Mouse (Mus musculus) CD4-positive, CD25-positive, alpha-beta regulatory T cell, adult 4 months (primary cell): Measurements from ENCODE around the gene Slc25a22. TPM values are rescaled to one million over a fixed set of nuclear protein-coding genes. Genes with fewer than 3 reads are reported as not detected.
"Not testable (repeated sequence)": the region's sequence is repeated elsewhere in the genome, so short reads cannot be mapped to it uniquely, and the experiment has no call there.

Source experiments
- ATAC-seq: one replicate; pipeline ENCODE4 v1.8.0; 2017
- polyA plus RNA-seq, 2 experiments: library from polyadenylated mRNA; unstranded; fragments of 100-300 nt; shearing (Covaris generic); gene quantifications; one replicate each; pipeline ENCODE4 v1.2.1; 2017

Gene Slc25a22
- polyA plus RNA-seq, 2 experiments from 2014 or later = 41.4 to 60.0 TPM

DNA sequence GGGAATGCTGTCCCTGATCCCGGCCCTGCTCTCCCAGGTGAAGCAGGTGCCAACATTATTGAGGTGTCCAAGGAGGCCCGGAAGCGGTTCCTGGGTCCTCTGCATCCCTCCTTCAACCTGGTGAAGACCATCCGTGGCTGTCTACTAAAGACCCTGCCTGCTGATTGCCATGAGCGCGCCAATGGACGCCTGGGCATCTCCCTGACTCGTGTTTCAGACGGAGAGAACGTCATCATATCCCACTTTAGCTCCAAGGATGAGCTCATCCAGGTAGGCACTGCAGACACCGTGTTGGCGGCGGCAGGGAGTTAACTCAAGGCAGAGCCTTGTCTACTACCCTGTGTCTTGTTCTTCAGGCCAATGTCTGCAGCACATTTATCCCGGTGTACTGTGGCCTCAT, 19.5 kb upstream of the Slc25a22 start:
- ATAC-seq = no peak

DNA sequence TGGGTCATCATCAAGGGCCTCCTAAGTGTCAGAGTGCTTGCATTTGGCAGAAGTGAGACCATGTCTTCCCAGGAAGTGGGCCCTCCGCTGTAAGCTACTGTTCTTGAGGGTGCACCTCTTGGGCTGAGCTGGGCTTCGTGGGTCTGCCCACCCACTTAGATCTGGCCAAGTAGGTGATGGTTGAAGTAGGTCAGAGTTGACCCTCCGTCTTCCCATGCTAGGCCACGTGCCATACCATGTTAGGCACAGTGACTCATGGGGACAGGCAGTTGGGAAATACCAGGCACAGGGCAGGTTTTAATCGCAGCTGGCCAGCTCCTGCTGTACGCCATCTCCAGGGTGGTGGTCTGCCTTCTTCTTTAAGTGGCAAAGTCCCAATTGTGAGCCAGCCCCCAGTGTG, 19.0 kb upstream of the Slc25a22 start:
- ATAC-seq = no peak

DNA sequence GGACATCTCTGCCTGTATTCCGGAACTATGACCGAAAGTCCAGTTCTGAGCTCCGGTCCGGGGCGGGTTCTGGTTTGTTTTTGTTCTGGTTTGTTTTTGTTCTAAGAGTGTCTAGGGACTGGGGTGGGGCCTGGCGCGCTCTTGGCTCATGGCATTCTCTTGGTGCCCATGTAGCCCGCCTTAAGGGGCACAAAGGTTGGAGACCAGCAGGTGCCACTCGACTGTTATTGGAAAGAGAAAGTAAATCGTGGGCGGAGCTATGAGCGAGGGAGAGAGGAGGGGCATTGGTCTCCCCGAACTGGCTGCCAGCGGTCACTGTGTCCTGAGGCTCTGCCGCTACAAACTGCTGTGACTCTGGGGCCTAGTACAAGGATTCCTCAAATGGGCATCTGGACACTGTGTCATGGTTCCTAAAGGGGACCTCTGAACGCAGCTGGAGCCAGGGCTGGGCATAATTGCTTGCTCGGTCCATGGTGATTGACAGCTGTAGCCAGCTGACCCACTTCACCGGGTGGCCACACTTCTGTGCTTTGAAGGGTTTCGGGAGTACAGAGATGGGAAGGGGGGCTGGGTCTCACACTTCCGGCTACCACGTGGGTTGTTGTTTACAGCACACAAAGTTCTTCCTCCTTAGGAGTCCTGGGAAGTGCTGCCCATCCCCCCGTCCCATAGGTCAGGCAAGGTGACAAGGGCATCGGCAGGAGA, 18.1 kb upstream of the Slc25a22 start:
- peak; percentile 40 for ATAC-seq

DNA sequence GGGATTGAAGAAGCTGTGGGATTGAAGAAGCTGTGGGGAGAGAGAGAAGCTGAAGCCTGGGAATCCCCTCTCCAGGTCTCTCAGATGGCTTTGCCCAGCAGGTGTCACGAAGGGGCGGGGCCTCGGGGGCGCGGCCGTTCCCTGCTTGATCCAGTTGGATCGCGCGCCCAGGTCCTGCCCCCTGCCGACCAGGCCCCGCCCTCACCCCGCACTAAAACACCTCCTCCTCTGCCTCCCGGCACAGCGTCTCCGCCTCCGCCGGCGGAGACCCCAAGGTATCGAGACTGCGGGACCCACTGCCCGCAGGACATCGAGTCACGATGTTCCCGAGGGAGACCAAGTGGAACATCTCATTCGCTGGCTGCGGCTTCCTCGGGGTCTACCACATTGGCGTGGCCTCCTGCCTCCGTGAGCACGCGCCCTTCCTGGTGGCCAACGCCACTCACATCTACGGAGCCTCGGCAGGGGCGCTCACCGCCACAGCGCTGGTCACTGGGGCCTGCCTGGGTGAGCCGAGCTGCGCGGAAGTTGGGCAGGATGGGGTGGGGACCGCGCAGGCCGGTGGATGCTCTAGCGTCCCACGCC, 17.4 kb upstream of the Slc25a22 start, which contains the start of gene Pnpla2:
Gene Pnpla2 (plus strand): TSS at position 232 of the 585 bp plus-strand sequence.
- peak; percentile 87 for ATAC-seq

DNA sequence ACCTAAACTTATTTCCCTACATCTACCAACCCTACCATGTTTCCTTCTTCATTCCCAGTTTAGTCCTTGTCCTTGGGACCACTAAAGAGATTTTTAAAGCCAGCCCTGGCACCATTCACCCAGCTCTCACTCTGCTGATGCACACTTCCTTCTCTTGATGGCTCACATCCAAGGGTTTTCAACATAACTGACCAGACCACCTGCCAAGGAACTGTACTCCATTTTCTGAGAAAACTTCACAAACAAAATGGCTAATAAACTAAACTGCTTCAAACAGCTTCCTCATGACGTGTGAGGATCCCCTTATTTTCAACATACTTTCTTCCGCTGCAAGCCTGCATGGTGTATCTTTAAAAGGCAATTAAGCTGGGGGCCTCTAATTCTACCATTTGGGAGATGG, 15.9 kb upstream of the Slc25a22 start:
- no peak for ATAC-seq

DNA sequence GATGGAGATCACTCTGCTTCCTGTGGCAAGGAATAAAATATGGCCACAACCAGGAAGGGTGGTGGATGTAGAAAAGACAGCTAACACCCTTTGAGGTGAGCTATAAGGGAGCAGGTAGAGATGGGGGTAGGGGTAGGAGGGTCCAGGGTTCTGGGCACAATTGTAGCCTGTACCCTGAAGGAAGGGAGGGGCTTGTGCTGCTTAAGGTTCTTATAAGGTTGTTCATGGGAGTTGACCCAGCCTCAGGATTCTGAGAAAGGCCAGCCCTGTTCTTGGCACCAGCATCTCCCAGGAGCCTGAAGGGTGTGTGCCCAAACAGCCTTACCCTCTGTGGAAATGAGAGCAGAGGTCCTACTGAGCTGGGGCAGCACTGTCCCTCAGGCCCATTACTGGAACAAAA, 14.2 kb upstream of the Slc25a22 start:
- no peak for ATAC-seq

DNA sequence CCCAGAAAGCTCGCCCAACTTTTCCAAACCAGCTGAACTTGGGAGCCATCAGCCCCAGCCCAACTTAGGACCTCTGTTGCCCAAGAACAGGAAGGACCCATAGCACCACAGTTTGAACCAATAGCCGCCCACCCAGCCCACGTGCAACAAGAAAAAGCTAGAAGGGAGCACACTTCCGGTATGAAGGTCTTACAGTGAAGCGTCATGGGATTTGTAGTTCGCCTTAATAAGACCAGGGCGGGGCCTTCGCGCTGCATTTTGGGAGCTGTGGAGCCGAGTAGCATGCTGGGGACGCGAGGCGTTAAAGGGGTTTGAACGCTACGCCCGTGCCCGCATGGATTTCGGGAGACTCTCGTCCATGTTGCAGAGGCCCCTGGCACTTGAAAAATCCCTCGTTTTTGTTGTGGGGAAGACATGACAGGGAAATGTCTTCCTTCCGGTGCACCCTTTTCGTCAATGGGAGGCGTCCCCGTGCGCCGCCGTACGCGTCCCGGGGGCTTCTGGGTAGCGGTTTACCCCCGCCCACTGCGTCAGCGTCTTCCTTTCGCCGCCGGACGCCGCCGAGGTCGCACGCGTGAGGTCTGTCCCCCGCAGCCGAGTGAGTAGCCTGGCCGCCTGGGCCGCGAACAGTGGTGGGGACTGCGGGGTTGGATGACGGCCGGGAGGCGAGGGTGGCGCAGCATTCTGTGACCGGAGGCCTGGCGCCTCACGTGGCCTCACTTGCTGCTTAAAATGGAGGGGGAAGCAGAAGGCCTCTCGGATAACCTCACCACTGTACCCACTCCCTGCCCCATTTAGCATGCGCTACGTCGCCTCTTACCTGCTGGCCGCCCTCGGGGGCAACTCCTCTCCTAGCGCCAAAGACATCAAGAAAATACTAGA, 9.7 kb upstream of the Slc25a22 start, which contains the start of gene Rplp2:
Gene Rplp2 (plus strand): TSS at position 261 of the 882 bp plus-strand sequence.
- ATAC-seq = peak; percentile 89

DNA sequence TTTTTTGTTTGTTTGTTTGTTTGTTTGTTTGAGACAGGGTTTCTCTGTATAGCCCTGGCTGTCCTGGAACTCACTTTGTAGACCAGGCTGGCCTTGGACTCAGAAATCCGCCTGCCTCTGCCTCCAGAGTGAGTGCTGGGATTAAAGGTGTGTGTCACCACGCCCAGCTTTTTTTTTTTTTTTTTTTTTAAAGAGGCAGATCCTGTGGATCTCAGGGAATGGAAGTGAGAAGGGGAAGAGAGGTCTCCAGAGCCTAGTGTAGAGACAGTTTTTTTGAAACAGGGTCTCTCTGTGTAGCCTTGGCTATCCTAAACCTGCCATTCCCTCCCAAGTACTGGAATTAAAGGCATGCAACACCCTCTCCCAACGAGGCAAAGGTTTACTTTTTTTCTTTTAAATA, 8.7 kb upstream of the Slc25a22 start:
- ATAC-seq = not testable (repeated sequence)

DNA sequence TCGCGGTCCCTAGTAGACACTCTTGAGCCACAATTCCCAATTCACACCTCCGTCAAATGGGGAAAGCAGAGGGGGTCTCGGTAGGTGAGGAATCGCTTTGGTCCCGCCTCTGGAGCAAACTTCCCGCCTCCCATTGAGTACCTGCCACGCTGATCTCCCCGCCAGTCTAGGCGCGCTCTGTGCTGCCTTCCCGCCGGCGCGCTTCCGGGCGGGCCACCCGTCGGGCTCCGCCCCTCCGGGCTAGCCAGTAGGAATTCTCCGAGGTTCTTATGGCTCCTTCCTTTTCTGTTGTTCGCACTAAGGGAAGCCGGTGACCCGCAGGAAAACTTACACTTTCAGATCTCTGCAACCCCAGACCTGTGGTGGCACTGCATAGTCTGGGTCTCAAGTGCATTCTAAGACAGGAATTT, 6.1 kb upstream of the Slc25a22 start, which contains the start of gene Pidd1:
Gene Pidd1 (minus strand): TSS at position 198 of the 410 bp plus-strand sequence.
- peak; percentile 47 for ATAC-seq

DNA sequence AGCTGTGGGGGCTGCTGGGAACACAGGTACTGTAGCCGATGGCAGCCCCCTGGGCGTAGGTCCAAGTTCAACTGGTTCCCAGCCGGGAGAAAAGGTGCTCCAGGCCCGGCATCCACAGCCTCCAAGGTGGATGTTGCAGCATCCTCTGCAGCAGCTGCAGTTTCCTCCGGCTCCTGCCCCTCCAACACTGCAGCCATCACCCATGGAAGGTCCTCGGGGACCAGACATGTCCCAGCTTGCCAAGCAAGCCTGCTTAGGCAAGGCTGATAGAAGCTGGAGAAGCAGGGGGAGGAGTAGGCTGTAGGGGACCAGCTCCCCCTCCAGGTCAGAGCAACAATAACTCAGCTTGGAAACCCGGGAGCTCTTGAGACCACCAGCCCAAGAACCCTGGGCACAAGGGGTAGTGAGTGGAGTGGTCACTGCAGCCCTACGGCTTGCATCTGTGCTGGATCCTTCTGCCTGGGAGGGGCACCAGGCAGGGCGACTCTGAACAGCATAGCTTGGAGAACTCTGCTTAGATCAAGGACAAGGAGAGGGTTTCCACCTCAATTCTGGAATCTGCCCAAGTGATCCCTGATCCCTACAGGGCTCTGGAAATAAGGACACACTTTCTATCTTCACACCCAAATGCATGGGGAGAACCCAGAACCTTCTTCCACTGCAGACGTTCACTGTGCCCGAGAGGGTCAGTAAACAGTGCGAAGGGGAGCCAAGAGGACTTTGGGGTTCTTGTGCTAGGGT, 5.6 kb upstream of the Slc25a22 start:
- no peak for ATAC-seq

DNA sequence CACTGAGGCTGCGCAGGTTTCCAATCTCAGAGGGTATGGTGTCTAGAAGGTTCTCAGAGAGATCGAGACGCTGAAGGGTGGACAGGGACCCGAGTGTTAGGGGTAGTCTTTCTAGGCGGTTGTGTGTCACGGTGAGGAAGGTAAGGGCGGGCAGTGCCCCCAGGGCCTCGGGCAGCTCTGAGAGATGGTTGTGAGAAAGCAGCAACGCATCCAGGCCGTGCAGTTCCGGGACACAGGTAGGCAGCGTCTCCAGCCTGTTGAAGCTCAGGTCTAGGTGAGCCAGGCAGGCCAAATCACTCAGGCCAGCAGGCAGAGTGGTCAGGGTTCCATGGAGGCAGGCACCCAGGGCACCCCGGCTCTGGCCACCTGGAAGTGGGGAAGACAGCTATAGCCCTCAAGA, 4.5 kb upstream of the Slc25a22 start:
- ATAC-seq = no peak

DNA sequence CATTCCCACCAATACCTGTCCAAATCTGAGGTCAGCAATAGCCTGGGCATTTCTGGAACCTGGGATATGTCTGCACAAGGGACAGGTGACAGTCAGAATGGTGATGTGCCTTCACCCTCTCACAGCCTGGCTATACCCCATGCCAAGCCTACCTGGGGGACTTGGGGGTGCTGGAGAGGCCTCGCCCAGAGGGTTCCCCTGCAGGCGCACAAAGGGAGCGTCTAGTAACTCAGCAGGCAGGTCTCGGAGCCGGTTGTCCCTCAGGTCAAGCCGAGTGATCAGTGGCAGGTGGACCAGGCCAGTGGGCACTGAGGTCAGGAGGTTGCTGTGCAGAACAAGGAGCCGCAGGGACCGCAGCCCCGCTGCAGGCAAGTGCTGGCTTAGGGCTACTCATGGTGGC, 3.8 kb upstream of the Slc25a22 start:
- ATAC-seq = no peak

DNA sequence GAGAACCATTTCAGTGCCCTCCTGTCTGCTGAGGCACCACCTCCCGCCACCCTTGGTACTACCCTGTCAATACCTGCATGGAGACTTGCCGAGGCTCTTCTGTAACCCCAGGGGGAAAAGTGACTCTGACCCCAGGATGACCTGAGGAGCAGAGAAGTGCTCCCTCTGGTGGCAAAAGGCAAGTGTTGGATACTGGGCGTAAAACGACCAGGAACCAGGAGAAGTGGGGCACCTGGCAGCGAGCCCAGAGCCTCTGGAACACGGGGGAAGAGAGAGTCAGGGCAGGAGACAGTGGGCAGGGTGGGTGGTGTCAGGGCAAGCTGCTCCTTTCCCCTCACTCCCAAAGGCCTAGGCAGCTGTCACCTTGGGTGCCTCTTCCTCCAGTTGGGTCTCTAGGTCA, 2.9 kb upstream of the Slc25a22 start:
- ATAC-seq = no peak

DNA sequence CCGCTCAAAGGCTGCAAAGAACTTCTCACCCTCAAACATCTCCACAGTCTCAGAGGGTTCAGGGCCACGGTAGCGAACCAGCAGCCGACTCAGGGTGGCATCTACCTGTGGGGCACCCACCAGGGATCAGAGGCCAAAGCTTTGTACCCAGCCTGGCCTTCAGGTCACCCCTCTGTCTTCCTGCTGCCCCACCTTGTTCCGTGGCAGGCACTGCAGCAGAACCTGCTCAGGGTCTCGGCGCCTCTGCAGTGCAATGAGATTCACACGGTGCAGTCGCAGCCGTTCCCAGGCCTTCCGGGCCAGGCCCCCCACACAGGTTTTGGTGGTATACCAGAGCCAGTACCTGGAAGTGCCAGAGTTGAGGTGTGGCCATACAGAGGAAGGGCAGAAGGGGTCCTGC, 2.1 kb upstream of the Slc25a22 start:
- no peak for ATAC-seq

DNA sequence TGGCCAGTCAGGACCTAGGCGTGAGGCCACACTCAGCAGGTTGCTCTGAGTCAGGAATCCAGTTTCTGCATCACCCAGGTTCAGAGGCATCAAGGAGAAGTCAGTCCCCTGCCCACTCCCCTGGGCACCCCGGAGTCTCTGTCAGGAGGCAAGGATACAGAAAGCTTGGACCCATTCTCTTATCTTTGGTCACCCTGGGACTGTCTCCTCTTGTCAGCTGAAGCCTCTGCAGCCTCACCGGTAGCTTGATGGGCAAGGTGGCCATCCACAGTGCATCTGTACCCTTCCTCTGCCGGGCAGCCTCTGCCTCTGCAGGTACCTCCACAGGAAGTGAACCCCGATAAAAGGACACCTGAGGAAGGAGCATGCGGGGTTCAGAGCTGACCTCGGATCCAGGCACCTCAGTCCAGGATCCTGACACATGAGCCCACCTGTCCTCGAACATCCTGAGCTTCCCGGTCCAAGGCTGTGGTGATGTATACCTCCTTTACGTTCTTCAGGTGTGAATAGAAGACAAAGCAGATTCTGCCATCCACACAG, 1.5 kb upstream of the Slc25a22 start:
- no peak for ATAC-seq

DNA sequence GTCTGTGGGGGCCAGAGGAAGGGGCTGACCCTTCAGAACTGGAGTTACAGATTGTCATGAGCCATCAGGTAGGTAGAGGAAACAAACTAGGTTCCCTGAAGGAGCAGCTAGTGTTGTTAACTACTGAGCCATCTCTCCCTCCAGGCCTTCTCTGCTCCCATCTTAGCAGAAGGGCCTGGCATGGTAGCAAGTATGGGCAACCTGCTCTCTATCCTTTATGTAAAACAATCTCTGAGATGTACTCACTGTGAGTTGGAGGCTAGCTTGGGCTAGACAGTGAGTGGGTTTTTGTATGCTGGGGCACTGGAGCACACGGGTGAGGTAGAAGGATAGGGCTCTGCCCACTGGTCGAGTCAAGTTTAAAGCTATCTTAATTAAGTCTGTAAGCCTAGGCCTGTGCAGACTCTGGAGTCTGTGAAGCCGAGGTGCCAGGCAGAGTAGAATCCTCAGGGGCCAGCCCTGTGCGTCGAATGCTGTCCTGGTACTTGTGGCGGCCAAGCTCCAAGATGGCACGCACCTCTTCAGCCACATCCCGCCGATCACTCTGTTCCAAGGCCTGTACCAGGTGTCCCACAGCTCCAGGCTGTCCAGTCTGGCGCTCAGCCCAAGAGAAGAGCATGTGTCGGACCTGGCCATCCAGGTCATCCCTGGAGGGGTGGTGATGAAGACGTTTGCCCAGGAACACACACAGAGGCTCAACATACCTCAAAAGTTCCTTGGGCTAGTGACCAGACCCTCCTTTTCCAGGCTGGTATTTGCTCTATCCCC, 693 bp upstream of the Slc25a22 start:
- ATAC-seq = no peak

DNA sequence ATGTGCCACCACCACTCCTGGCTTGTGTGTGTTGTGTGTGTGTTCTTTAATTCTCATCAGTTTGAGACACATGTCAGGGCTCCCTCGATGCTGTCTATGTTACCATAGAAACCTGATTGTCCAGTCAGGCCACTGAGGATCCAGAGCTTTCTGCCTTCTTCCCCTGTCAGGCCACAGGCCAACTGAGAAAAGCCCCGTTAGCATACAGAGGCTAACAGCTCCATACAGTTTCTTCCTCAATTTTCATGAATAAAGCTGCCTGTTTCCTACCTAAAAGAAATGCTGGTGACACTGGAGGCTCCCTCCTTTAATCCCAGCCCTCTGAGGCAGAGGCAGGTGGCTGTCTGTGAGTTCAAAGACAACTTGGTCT, 1.2 kb downstream of the Slc25a22 start:
- ATAC-seq = no peak

DNA sequence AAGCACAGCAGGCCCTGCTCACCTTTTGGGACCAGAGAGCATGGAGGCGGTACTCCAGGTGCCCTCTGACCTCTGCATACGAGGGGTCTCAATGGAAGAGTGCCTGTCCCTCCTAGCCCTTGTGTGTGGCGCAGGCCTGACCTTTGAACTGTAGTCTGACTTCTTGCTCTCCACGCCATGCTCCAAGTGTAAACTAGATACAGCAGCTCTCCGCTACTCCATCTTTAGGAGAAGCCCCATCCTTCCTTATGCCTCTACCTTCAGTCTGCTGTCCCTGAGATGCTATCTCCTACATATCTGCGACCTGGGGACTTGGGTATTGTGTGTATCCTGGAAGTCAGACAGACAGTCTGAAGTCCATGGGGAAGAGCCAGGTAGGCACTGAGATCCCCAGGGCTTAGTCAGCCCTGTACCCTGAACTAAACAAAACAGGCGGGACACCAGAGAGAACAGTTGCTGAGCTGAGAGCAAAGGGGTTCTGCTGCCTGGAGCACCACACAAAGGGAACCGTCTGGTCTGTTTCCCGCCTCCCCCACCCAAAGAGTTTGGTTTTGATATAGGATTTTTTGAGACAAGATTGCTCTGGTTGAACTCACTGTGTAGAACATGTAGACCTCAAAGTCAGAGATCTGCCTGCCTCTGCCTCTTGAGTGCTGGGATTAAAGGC, 1.7 kb downstream of the Slc25a22 start:
- no peak for ATAC-seq

DNA sequence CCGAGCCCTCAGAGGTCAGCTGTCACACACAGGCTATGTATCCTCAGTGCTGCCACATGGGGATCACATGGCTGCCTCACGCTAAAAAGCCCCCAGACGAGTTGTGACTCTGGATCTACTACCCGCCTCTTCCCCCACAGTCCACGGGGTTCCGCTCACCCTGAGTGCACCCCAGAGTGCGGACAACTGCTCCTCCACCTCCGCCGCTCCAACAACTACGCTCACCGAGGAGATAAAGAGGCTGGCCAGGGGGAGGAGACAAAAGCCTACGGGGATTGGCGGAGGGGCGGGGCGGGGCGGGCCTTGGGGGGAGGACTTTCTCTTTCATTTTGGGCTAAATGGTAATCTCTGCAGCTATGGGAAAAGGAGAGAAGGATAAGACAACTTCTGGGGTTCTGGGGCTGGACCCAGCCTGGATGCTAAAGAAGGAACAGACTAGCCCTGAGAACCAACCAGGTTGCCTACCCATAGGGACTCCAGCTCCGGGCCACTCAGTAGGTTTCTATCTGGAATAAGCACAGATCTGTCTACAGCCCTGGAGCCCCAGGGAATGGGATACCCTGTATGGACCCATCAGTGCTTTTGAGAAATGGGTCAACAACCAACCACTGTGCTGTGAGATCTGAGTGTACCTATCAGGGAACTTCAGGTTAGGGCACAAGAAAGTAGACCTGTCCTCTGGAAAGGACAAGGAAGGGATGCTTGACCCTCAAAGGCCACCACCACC, 2.4 kb downstream of the Slc25a22 start:
- ATAC-seq = peak; percentile 63

DNA sequence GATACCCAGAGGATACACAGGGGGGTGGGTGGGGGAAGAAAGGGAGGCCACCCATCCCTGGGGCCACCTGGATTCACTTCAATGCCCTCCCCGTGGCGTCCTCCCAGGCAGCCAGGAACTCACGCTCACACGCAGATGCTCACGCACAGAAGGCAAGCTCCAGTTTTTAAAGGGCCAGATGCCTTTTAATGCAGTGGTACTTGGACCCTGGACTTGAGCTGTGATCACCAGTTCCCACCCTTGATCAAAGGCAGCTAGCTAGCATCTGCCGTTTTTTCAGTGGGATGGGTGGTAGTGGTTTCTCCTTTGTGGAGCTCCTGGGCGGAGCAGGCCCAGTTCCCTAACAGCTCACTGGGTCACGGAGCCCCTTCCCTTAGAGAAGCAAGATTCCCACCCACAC, 3.2 kb downstream of the Slc25a22 start:
- ATAC-seq = no peak
